In the genomic region with DNA sequence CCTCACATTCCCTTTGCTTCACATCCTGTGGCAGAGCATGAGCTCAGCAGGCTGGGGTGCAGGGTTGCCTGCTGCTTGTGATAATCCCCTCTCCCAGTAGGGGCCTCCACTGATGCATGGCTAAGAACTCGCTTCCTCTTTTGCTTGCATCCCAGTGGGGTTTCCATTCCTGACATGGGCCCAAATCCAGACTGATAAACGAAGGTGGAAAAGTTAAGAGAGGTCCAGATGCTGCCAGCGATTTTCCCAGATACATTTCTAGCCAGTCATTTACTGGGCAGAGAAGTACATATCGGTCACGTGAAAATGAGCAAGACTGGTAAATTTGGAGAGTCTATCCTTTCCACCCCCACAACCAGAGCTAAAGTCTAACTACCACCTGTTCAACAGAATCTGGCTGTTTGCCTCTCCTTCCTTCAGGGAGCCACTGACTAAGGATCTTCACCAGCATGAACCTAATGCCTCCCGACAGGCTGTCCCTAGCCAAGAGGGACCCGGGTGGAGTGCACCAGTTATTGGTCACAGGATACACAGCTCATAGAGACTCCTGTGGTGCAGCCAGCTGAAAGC, we compare ENCODE assay signal across 8 mouse cellular contexts.
A peak's percentile ranks its signal among the peaks of the same experiment; 100 is the strongest.
DNase-seq lines count a peak whose midpoint lies in the region; ATAC-seq and TF ChIP-seq lines count a peak whose summit lies in the region.

No protein-coding gene starts in this region.

- H3K9ac ChIP-seq in neural tube, embryonic 11.5 days (ENCODE audit: low read length): no peak overlapping the region

- no peaks in the 10 kb centered on the region for H3K36me3 ChIP-seq in neural tube, embryonic 11.5 days (ENCODE audit: control insufficient read depth, insufficient read depth, low read length)

- TF ChIP-seq POLR2A in embryonic fibroblast, embryonic 13.5 days (IDR thresholded peaks at IDR 0.05; ENCODE audit: low read depth, low read length): no peak

- H3K4me3 ChIP-seq in neural tube, embryonic 11.5 days (ENCODE audit: low read depth, low read length): no peak overlapping the region
- no peak overlapping the region for H3K4me3 ChIP-seq in embryonic fibroblast, embryonic 13.5 days (ENCODE audit: insufficient read depth, low read length)

- no peak for ATAC-seq in neural tube, embryonic 11.5 days (ENCODE audit: insufficient read depth, low FRiP score, low TSS enrichment)

- no peak overlapping the region for H3K4me2 ChIP-seq in neural tube, embryonic 11.5 days (ENCODE audit: low read depth)

- peak; percentile 58 for DNase-seq in neural tube, embryonic 11.5 days (ENCODE audit: low spot score)
- no peak for DNase-seq in neural tube, embryonic 10.5 days (ENCODE audit: extremely low spot score, low spot score)
- DNase-seq in c-Kit-positive CD71-negative TER-119-negative erythroid progenitor cells, embryonic 14.5 days (ENCODE audit: low read depth): peak; percentile 10
- DNase-seq in kidney, postnatal 4 days: peak; percentile 50 to 54
- DNase-seq in lung, postnatal 36 days: peak; percentile 9
- peak; percentile 7 for DNase-seq in thymus, postnatal 25 days
- no peak for DNase-seq in spleen, adult 18-20 months

- no peaks in the 10 kb centered on the region for H3K9me3 ChIP-seq in neural tube, embryonic 11.5 days (ENCODE audit: control insufficient read depth, low read length)

- no peaks in the 10 kb centered on the region for H3K27me3 ChIP-seq in neural tube, embryonic 11.5 days (ENCODE audit: control insufficient read depth, insufficient read depth, low read length)

- peak; percentile 46; the same call in 1 of the 2 replicates for TF ChIP-seq CTCF in embryonic fibroblast, embryonic 13.5 days (IDR thresholded peaks at IDR 0.05; ENCODE audit: borderline replicate concordance, insufficient read depth, low read length)

- WGBS in neural tube, embryonic 11.5 days: 37% methylated on average over 7 of the region's 7 CpGs

- no peaks in the 10 kb centered on the region for H3K4me1 ChIP-seq in neural tube, embryonic 11.5 days (ENCODE audit: control insufficient read depth, insufficient read depth, low read length)
- no peaks in the 10 kb centered on the region for H3K4me1 ChIP-seq in embryonic fibroblast, embryonic 13.5 days (ENCODE audit: control insufficient read depth, insufficient read depth, low read length)

- H3K27ac ChIP-seq in neural tube, embryonic 11.5 days (ENCODE audit: low read depth, low read length): no peak overlapping the region
- no peak overlapping the region for H3K27ac ChIP-seq in embryonic fibroblast, embryonic 13.5 days (ENCODE audit: insufficient read depth, low read length)

Comparison
In these comparisons a context has a peak if more than half of its experiments do, and no peak if none do; other contexts are left out.
1. DNase-seq: peak in neural tube, embryonic 11.5 days (single experiment), c-Kit-positive CD71-negative TER-119-negative erythroid progenitor cells, embryonic 14.5 days (single experiment), kidney, postnatal 4 days (2 of 2), lung, postnatal 36 days (single experiment) and thymus, postnatal 25 days (single experiment); none in neural tube, embryonic 10.5 days (single experiment) and spleen, adult 18-20 months (0 of 2).